Mouse (Mus musculus) neural tube, embryonic 13.5 days (tissue): ENCODE results near the gene Pde3a. TPM values are rescaled to one million over a fixed set of nuclear protein-coding genes. Genes with fewer than 3 reads are reported as not detected.

Experiments used
- ATAC-seq: fragments of 200-750 bp; cut with Nextera tagmentation; 2 replicates; pipeline ENCODE4 v1.8.0; 2017; ENCODE audit warnings: low read depth, mild to moderate bottlenecking, moderate TSS enrichment, moderate library complexity
- H3K27ac ChIP-seq: fragments of 300-500 bp; sonication (generic); replicated peaks from 2 replicates; pipeline ENCODE4 v1.5.1; 2015; ENCODE audit warnings: moderate library complexity, mild to moderate bottlenecking, inconsistent platforms
- H3K27me3 ChIP-seq: fragments of 300-500 bp; sonication (generic); 2 replicates; pipeline ENCODE4 v1.6.1; 2015; ENCODE audit warnings: mild to moderate bottlenecking, inconsistent platforms
- H3K36me3 ChIP-seq: fragments of 300-500 bp; sonication (generic); 2 replicates; pipeline ENCODE4 v1.6.1; 2015; ENCODE audit warnings: mild to moderate bottlenecking, inconsistent platforms
- H3K4me1 ChIP-seq: fragments of 300-500 bp; sonication (generic); replicated peaks from 2 replicates; pipeline ENCODE4 v1.6.1; 2015; ENCODE audit warnings: inconsistent platforms
- H3K4me2 ChIP-seq: fragments of 300-500 bp; sonication (generic); 2 replicates; pipeline ENCODE4 v1.6.1; 2015; ENCODE audit warnings: inconsistent platforms, mild to moderate bottlenecking, moderate library complexity
- H3K4me3 ChIP-seq: fragments of 300-500 bp; sonication (generic); 2 replicates; pipeline ENCODE4 v1.5.1; 2015; ENCODE audit warnings: mild to moderate bottlenecking, inconsistent platforms
- H3K9ac ChIP-seq: fragments of 300-500 bp; sonication (generic); 2 replicates; pipeline ENCODE4 v1.6.1; 2015; ENCODE audit warnings: moderate library complexity, mild to moderate bottlenecking, inconsistent platforms
- H3K9me3 ChIP-seq: fragments of 300-500 bp; sonication (generic); 2 replicates; pipeline ENCODE4 v1.6.1; 2016; ENCODE audit warnings: inconsistent platforms
- WGBS: fragments of 180-500 bp; shearing (Covaris S2); methylation state at CpG from one replicate; pipeline ENCODE4 v1.1.7; 2015; 5-methylcytosine and 5-hydroxymethylcytosine counted together
- polyA plus RNA-seq: library from polyadenylated mRNA; unstranded; fragments of >200 nt; fragmentation: Nextera tagmentation; extraction: Ambion mirVana; gene quantifications from 2 replicates; pipeline ENCODE4 v1.2.1, GENCODE M21; 2015

Gene Pde3a
- polyA plus RNA-seq, 1 experiment from 2014 or later = 2.1 TPM

DNA sequence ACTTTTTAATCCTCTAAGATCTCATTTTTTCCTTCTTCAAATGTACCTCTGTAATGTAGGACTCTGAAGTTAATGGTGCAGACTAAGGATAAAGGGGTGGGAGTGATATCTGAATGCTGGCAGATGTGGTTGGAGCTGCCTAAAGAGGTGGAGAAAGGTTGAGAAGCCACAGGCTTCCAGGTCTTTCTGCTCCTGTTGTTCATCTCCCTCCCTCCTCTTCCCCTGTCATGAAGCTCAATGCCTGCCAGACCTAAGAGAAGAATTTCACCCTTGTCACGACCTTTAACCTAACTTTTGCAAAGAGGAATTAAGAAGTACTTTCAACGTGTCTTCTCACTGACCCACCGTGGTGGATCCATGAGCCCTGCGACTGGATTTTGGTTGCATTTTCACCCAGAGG, 87.4 kb downstream of the Pde3a start:
- Histone ChIP-seq H3K4me2 (no peak overlapping the region), H3K27me3 (no peaks in the 10 kb centered on the region), H3K4me3 (no peak overlapping the region), H3K27ac (no peak overlapping the region), H3K4me1 (0 out of 2 replicates have a peak, but pooled peaks cover 2% of the 10 kb centered on the region), H3K9ac (no peak overlapping the region), H3K9me3 (no peaks in the 10 kb centered on the region), H3K36me3 (no peaks in the 10 kb centered on the region)
- WGBS = 80% methylated on average over 4 of the region's 4 CpGs
- no peak for ATAC-seq

DNA sequence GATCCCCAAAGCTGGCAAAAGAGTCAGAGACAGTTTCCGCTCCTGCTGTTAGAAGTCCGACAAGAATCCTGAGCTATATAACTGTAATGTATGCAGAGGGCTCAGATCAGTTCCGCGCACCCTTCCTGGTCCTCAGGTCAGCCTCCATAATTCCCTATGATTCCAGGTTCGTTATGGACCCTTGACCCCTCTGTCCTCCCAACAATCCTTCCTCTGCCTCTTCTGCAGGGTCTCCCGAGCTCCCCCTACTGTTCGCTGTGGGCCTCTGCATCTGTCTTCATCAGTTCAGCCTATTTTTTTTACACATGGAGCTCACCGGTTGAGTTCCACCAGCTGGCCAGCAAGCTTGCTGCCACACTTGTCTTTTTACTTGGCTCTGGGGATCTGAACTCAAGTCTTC, 88.6 kb downstream of the Pde3a start:
- H3K27ac ChIP-seq = no peak overlapping the region
- no peak overlapping the region for H3K4me2 ChIP-seq
- H3K9me3 ChIP-seq = no peaks in the 10 kb centered on the region
- 0 out of 2 replicates have a peak, but pooled peaks cover 2% of the 10 kb centered on the region for H3K4me1 ChIP-seq
- ATAC-seq = no peak
- H3K9ac ChIP-seq = no peak overlapping the region
- no peaks in the 10 kb centered on the region for H3K36me3 ChIP-seq
- no peaks in the 10 kb centered on the region for H3K27me3 ChIP-seq
- no peak overlapping the region for H3K4me3 ChIP-seq
- 50% methylated on average over 8 of the region's 8 CpGs for WGBS

DNA sequence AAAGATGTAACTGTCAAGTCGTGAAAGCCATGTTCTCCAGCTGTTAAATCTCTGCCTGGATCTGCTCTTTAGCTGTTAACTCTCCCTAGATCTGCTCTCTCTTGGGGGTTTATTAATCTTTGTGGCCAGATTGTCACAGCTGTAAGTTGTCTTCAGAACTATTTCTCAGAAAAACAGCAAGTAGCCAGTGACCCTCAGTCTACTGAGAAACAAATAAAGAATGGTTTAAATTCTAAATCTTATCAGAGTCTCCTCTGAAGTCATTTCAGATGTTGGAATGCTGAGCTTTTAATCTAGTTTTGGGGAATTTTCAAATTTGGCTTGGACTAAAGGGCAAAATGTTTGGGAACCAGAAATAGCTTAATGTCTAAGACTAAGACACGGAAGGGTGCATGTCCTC, 92.3 kb downstream of the Pde3a start:
- no peaks in the 10 kb centered on the region for H3K27me3 ChIP-seq
- H3K4me3 ChIP-seq = no peak overlapping the region
- no peaks in the 10 kb centered on the region for H3K36me3 ChIP-seq
- H3K4me1 ChIP-seq = no peaks in the 10 kb centered on the region
- no peak for ATAC-seq
- 77% methylated on average over 2 of the region's 2 CpGs for WGBS
- no peaks in the 10 kb centered on the region for H3K9me3 ChIP-seq
- H3K4me2 ChIP-seq = no peak overlapping the region
- H3K27ac ChIP-seq = no peak overlapping the region
- no peak overlapping the region for H3K9ac ChIP-seq

DNA sequence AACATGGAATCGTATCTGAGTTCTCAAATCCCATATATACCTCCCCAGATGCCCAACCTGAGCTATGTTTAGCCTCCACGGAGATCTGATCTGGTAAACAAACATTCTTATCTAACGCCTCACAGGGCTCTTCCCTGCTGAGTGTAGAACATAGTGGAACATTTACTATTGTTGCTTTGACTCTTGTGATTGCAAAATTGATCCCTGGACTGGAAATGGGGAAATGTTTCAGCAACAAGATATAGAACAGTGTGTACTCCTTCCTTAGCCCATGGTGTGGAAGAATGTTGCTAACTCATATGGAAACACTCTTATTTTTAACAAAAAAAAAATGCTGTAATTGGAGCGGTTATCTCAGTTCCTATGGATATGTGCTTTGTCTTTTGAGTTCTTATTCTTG, 98.8 kb downstream of the Pde3a start:
- Histone ChIP-seq H3K4me3 (no peak overlapping the region), H3K4me1 (no peaks in the 10 kb centered on the region), H3K27ac (no peak overlapping the region), H3K27me3 (no peaks in the 10 kb centered on the region), H3K36me3 (no peaks in the 10 kb centered on the region), H3K4me2 (no peak overlapping the region), H3K9me3 (no peaks in the 10 kb centered on the region), H3K9ac (no peak overlapping the region)
- ATAC-seq = no peak
- 78% methylated on average over 4 of the region's 4 CpGs for WGBS

- WGBS = 87% methylated on average over 9 of the region's 9 CpGs
Measured at GRCm38 (mm10) chr6:141348542-141348941, 99.5 kb downstream of the Pde3a start.

DNA sequence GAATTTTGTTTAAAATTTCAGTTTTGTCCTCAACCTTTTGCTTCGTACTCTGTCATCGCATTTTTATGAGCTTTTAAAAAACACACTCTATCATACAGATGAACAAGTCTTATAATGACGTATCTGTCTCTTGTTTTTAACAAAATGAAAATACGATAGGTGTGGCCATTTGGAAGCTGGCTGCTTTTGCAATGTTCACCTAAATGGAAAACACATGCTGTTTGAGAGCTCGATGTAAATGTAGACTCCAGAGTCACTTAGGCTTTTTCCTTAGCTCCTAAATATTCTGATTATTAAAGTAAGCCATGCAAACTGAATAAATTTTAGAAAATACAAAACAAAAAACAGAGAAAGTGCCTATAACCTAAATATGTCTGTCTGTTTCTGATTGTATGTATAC, 101.2 kb downstream of the Pde3a start:
- H3K27me3 ChIP-seq = no peaks in the 10 kb centered on the region
- H3K36me3 ChIP-seq = no peaks in the 10 kb centered on the region
- H3K4me3 ChIP-seq = no peak overlapping the region
- no peaks in the 10 kb centered on the region for H3K9me3 ChIP-seq
- H3K27ac ChIP-seq = no peak overlapping the region
- H3K4me2 ChIP-seq = no peak overlapping the region
- WGBS = 91% methylated on average over 5 of the region's 5 CpGs
- no peaks in the 10 kb centered on the region for H3K4me1 ChIP-seq
- H3K9ac ChIP-seq = no peak overlapping the region
- no peak for ATAC-seq

More at GRCm38 (mm10) chr6:141348542-141348941, 99.5 kb downstream of the Pde3a start:
- Histone ChIP-seq H3K4me2 (no peak overlapping the region), H3K4me3 (no peak overlapping the region), H3K27ac (no peak overlapping the region), H3K9ac (no peak overlapping the region), H3K27me3 (no peaks in the 10 kb centered on the region), H3K9me3 (no peaks in the 10 kb centered on the region), H3K4me1 (no peaks in the 10 kb centered on the region), H3K36me3 (no peaks in the 10 kb centered on the region)
- ATAC-seq = no peak

- WGBS = 74% methylated on average over 6 of the region's 6 CpGs
- Histone ChIP-seq H3K9me3 (no peaks in the 10 kb centered on the region), H3K9ac (no peak overlapping the region), H3K4me1 (no peaks in the 10 kb centered on the region), H3K27ac (no peak overlapping the region), H3K4me2 (no peak overlapping the region), H3K36me3 (no peaks in the 10 kb centered on the region), H3K27me3 (no peaks in the 10 kb centered on the region), H3K4me3 (no peak overlapping the region)
- no peak for ATAC-seq
Measured at GRCm38 (mm10) chr6:141352277-141352676, 103.2 kb downstream of the Pde3a start.

GRCm38 (mm10) chr6:141363664-141364063, 114.6 kb downstream of the Pde3a start:
- ATAC-seq = no peak

GRCm38 (mm10) chr6:141367037-141367436, 118.0 kb downstream of the Pde3a start:
- Histone ChIP-seq H3K4me3 (no peak overlapping the region), H3K27ac (0 out of 2 replicates have a peak overlapping the region, but pooled peaks have one; percentile 1), H3K9ac (no peak overlapping the region), H3K4me2 (no peak overlapping the region), H3K9me3 (no peaks in the 10 kb centered on the region), H3K27me3 (no peaks in the 10 kb centered on the region), H3K4me1 (no peaks in the 10 kb centered on the region), H3K36me3 (no peaks in the 10 kb centered on the region)
- no peak for ATAC-seq
- 40% methylated on average over 5 of the region's 5 CpGs for WGBS

More at GRCm38 (mm10) chr6:141363664-141364063, 114.6 kb downstream of the Pde3a start:
- no peaks in the 10 kb centered on the region for H3K27me3 ChIP-seq
- no peak overlapping the region for H3K4me2 ChIP-seq
- no peak overlapping the region for H3K4me3 ChIP-seq
- no peaks in the 10 kb centered on the region for H3K36me3 ChIP-seq
- H3K4me1 ChIP-seq = no peaks in the 10 kb centered on the region
- H3K9ac ChIP-seq = no peak overlapping the region
- no peaks in the 10 kb centered on the region for H3K9me3 ChIP-seq
- WGBS = 99% methylated on average over 3 of the region's 3 CpGs
- H3K27ac ChIP-seq = no peak overlapping the region

GRCm38 (mm10) chr6:141372697-141373096, 123.6 kb downstream of the Pde3a start:
- no peak overlapping the region for H3K4me2 ChIP-seq
- no peaks in the 10 kb centered on the region for H3K36me3 ChIP-seq
- no peak overlapping the region for H3K4me3 ChIP-seq
- no peaks in the 10 kb centered on the region for H3K27me3 ChIP-seq
- H3K27ac ChIP-seq = no peak overlapping the region
- 52% methylated on average over 2 of the region's 2 CpGs for WGBS
- ATAC-seq = no peak
- H3K9me3 ChIP-seq = no peaks in the 10 kb centered on the region
- H3K9ac ChIP-seq = no peak overlapping the region
- no peaks in the 10 kb centered on the region for H3K4me1 ChIP-seq

DNA sequence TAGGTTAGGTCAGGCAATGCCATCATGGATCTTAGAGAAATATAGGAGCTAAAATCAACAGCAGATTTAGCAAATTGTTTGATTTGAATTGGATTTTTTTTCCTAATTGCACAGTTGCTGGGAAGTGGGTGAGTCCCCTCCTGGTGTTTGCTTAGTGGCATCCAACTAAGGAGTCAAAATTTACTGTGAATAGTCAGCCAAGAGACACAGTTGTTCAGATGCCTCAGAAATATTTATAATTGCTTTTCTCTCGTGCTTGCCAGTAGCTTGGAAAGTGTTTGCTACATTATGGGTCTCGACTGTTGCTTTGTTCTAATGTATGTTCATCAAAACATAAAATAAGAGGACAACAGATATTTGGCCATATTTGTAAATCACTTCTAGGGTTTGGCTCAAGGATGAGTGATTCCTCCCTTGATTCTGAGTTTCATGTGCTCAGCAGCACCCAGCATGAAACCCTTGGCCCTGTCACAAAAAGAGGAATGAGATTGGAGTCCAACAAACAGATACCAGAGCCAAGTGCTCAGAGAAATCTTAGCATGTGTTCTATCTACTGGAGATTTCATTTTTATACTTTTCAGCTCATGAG, 125.5 kb downstream of the Pde3a start:
- H3K36me3 ChIP-seq = no peaks in the 10 kb centered on the region
- H3K4me1 ChIP-seq = no peaks in the 10 kb centered on the region
- no peak for ATAC-seq
- 67% methylated on average over 2 of the region's 2 CpGs for WGBS
- H3K27me3 ChIP-seq = no peaks in the 10 kb centered on the region
- H3K9ac ChIP-seq = no peak overlapping the region
- no peaks in the 10 kb centered on the region for H3K9me3 ChIP-seq
- no peak overlapping the region for H3K27ac ChIP-seq
- no peak overlapping the region for H3K4me2 ChIP-seq
- no peak overlapping the region for H3K4me3 ChIP-seq

DNA sequence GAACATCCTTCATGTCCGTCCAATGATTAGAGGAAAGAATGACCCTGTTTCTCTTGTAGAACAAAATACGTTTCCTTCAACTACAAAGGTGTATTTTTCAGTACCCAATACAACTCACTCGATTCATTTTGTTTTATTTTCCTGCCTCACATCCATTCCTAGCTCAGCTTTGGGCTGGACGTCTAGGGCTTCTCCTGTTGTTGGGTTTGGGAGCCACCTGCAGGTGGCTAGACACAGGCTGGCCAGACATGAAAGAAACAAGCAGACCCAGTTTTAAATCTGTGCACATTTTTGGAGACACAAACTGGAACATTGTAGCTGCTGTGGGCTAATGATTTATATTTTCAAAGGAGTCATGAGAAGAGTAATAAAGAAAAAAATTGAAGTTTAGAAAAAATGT, 126.1 kb downstream of the Pde3a start:
- Histone ChIP-seq H3K9me3 (no peaks in the 10 kb centered on the region), H3K9ac (no peak overlapping the region), H3K4me1 (no peaks in the 10 kb centered on the region), H3K27me3 (no peaks in the 10 kb centered on the region), H3K4me3 (no peak overlapping the region), H3K36me3 (no peaks in the 10 kb centered on the region), H3K4me2 (no peak overlapping the region), H3K27ac (no peak overlapping the region)
- no peak for ATAC-seq
- WGBS = 71% methylated on average over 4 of the region's 4 CpGs

DNA sequence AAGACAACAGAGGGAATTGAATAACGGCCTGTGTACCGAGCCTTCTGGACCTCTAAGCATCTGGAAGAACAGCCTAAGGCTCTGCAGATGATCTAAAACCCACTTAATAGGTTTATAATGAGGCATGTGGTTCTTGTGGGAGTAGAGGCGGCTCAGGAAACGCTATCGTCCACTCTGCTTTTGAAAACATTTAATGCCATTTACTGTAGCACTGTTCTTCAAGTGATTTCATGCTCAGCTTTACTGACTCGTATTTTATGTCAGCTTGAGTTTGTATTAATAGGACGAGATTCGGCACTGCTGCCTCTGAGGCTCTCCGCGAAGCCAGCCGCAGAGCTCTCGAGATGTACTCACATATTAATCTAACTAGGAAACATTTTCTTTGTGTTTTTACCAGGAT, 131.9 kb downstream of the Pde3a start:
- Histone ChIP-seq H3K36me3 (no peaks in the 10 kb centered on the region), H3K27me3 (no peaks in the 10 kb centered on the region), H3K9ac (no peak overlapping the region; the same call in 1 of the 2 replicates), H3K4me3 (no peak overlapping the region), H3K9me3 (no peaks in the 10 kb centered on the region), H3K4me2 (peak overlapping the region; percentile 26), H3K27ac (peak overlapping the region; percentile 80), H3K4me1 (peaks cover 22% of the 10 kb centered on the region)
- ATAC-seq = peak; percentile 76
- WGBS = 21% methylated on average over 12 of the region's 12 CpGs
